Mouse (Mus musculus): Measurements from ENCODE around the gene Pfdn6. TPM values are rescaled to one million over a fixed set of nuclear protein-coding genes. Genes with fewer than 3 reads are reported as not detected.

Gene Pfdn6
- polyA plus RNA-seq, 1 experiment from 2014 or later: 132 TPM

DNA sequence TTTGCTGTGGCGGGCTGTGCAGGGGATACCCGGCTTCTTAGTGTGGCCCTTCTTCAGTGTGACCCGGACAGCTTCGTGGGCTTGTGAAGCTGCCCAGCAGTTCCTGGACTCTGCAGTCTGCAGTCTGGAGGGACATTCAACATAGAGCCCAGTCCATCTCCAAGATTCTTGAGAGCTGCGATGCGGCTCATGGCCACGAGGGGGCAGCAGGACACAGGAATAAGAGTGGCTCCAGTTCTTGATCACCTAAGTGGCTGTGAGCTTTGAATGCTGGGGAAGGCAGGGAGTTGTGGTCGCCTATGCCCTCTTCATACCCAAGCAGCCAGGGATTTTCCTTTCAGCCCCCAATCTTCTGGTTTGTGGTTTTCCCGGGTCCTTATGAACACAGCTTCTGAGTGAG lies 28.3 kb upstream of the Pfdn6 start:
- WGBS: 2% methylated on average over 9 of the region's 9 CpGs
- Histone ChIP-seq H3K9me3 (no peaks in the 10 kb centered on the region), H3K9ac (no peak overlapping the region), H3K4me1 (no peaks in the 10 kb centered on the region), H3K4me2 (no peak overlapping the region), H3K27ac (no peak overlapping the region), H3K36me3 (peaks cover 27% of the 10 kb centered on the region), H3K4me3 (no peak overlapping the region), H3K27me3 (peaks cover 5% of the 10 kb centered on the region; the same call in 1 of the 2 replicates)
- ATAC-seq (ENCODE audit: insufficient number of reproducible peaks, low FRiP score, low TSS enrichment, low read depth): peak; percentile 32; the same call in 1 of the 2 replicates

DNA sequence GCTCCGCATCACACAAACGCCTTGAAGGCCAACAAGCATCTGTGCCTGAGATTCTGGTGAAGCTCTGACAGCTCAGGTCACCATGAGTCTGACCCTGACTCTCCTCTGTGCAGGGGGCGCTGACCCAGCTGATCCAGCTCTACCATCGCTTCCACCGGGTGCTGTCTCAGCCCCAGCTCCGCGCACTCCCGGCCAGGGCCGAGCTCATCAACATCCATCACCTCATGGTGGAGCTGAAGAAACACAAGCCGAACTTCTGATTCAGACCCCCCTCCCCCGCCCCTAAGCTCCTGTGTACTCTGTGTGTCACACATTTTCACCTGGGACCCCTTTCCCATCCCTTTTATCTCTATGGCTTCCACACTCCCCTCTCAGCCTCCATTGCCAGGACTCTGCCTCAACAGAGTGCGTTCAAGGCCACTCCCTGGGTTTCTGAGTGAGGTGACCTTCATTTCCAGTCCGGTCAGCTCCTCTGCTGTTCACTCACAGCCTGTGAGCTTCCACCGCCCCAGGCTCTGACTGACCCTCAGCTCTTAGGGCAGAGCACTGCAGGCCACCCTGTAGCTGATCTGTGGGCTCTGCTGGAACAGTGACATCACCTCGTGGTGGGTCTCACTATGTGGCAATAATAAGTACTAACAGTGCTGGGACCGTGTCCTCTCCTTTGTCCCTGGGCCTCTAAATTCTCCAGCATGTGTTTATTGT lies 25.9 kb upstream of the Pfdn6 start:
- no peak overlapping the region for H3K9ac ChIP-seq
- no peaks in the 10 kb centered on the region for H3K27me3 ChIP-seq
- no peak overlapping the region for H3K27ac ChIP-seq
- no peaks in the 10 kb centered on the region for H3K9me3 ChIP-seq
- no peak overlapping the region for H3K4me3 ChIP-seq
- ATAC-seq (ENCODE audit: insufficient number of reproducible peaks, low FRiP score, low TSS enrichment, low read depth): no peak
- no peak overlapping the region for H3K4me2 ChIP-seq
- no peaks in the 10 kb centered on the region for H3K4me1 ChIP-seq
- 84% methylated on average over 16 of the region's 16 CpGs for WGBS
- peaks cover 52% of the 10 kb centered on the region for H3K36me3 ChIP-seq

- Histone ChIP-seq H3K4me3 (no peak overlapping the region), H3K9me3 (no peaks in the 10 kb centered on the region), H3K4me2 (no peak overlapping the region), H3K27me3 (no peaks in the 10 kb centered on the region), H3K27ac (no peak overlapping the region), H3K4me1 (no peaks in the 10 kb centered on the region), H3K9ac (no peak overlapping the region), H3K36me3 (peaks cover 58% of the 10 kb centered on the region)
- 91% methylated on average over 17 of the region's 17 CpGs for WGBS
- ATAC-seq (ENCODE audit: insufficient number of reproducible peaks, low FRiP score, low TSS enrichment, low read depth): no peak
These were observed 25.1 kb upstream of the Pfdn6 start for GRCm38 (mm10) chr17:33965082-33965845.

GRCm38 (mm10) chr17:33962876-33963275 lies 22.7 kb upstream of the Pfdn6 start:
- Histone ChIP-seq H3K9me3 (no peaks in the 10 kb centered on the region), H3K27ac (no peak overlapping the region), H3K4me3 (no peak overlapping the region), H3K4me1 (0 out of 2 replicates have a peak, but pooled peaks cover 2% of the 10 kb centered on the region), H3K36me3 (peaks cover 82% of the 10 kb centered on the region), H3K4me2 (no peak overlapping the region), H3K27me3 (no peaks in the 10 kb centered on the region), H3K9ac (no peak overlapping the region)
- WGBS: 94% methylated on average over 7 of the region's 7 CpGs
- no peak for ATAC-seq (ENCODE audit: insufficient number of reproducible peaks, low FRiP score, low TSS enrichment, low read depth)

DNA sequence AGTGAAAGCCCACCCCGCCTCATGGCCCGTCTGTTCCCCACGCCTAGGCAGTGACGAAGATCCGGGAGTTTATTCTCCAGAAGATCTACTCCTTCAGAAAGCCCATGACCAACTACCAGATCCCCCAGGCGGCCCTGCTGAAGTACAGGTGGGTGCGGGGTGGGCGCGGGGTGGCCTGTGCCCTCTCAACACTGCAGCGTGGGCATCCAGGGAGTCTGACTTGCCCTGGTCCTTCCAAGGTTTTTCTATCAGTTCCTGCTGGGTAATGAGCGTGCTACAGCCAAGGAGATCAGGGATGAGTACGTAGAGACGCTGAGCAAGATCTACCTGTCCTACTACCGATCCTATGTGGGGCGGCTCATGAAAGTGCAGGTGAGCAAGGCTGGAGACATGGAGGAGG lies 19.8 kb upstream of the Pfdn6 start:
- no peak overlapping the region for H3K9ac ChIP-seq

DNA sequence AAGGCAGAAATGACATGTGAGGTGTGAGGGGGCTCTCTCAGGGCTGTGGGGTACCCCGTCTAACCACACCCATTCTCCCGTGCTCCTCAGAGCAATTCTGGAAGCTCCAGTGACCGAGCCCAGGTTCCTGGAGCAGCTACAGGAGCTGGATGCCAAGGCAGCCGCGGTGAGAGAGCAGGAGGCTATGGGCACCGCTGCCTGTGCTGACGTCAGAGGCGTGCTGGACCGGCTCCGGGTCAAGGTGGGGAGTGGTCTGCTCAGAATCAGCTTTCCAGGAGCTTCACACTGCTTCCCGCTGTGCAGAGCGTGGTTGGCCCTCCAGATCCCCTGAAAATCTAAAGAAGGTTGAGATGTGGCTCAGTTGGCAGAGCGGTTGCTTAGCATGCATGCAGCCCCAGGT lies 19.0 kb upstream of the Pfdn6 start:
- Histone ChIP-seq H3K4me3 (no peak overlapping the region), H3K9me3 (no peaks in the 10 kb centered on the region), H3K4me1 (peaks cover 21% of the 10 kb centered on the region), H3K36me3 (peaks cover 66% of the 10 kb centered on the region), H3K27ac (no peak overlapping the region), H3K4me2 (no peak overlapping the region), H3K9ac (no peak overlapping the region), H3K27me3 (no peaks in the 10 kb centered on the region)
- ATAC-seq (ENCODE audit: insufficient number of reproducible peaks, low FRiP score, low TSS enrichment, low read depth): no peak
- WGBS: 96% methylated on average over 13 of the region's 13 CpGs

More for the DNA sequence above, 19.8 kb upstream of the Pfdn6 start:
- Histone ChIP-seq H3K4me2 (no peak overlapping the region), H3K4me3 (no peak overlapping the region), H3K27ac (no peak overlapping the region), H3K9me3 (no peaks in the 10 kb centered on the region), H3K36me3 (peaks cover 68% of the 10 kb centered on the region), H3K27me3 (no peaks in the 10 kb centered on the region), H3K4me1 (peaks cover 14% of the 10 kb centered on the region)
- ATAC-seq (ENCODE audit: insufficient number of reproducible peaks, low FRiP score, low TSS enrichment, low read depth): no peak
- 93% methylated on average over 15 of the region's 15 CpGs for WGBS

GRCm38 (mm10) chr17:33958451-33958850 lies 18.3 kb upstream of the Pfdn6 start:
- 92% methylated on average over 11 of the region's 11 CpGs for whole genome bisulfite sequencing
- Histone ChIP-seq H3K9ac (no peak overlapping the region), H3K4me1 (peaks cover 27% of the 10 kb centered on the region), H3K4me2 (no peak overlapping the region), H3K4me3 (no peak overlapping the region), H3K36me3 (peaks cover 66% of the 10 kb centered on the region), H3K9me3 (no peaks in the 10 kb centered on the region), H3K27ac (no peak overlapping the region), H3K27me3 (no peaks in the 10 kb centered on the region)
- no peak for ATAC-seq (ENCODE audit: insufficient number of reproducible peaks, low FRiP score, low TSS enrichment, low read depth)

DNA sequence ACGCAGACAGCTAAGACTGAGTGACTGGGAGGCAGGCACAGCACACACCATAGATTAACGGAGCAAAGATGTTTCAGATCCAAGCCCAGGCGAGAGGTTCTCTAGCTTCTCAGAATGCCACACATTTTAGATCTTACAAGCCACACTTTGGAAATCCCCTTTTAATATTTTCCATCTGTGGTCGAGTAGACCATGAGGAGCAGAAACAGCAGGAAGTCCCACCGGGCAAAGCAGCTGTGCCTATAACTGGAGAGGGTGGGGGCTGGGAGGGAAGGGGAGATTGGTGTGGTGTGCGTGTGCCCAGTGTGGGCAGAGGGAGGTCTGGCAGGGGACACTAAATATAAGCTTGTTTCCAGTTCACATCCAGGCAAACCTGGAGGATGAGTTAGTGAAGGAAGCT lies 17.4 kb upstream of the Pfdn6 start:
- ATAC-seq (ENCODE audit: insufficient number of reproducible peaks, low FRiP score, low TSS enrichment, low read depth): no peak
- Histone ChIP-seq H3K27me3 (no peaks in the 10 kb centered on the region), H3K4me1 (peaks cover 37% of the 10 kb centered on the region), H3K4me2 (no peak overlapping the region), H3K9ac (no peak overlapping the region), H3K36me3 (peaks cover 66% of the 10 kb centered on the region), H3K4me3 (no peak overlapping the region), H3K9me3 (no peaks in the 10 kb centered on the region), H3K27ac (no peak overlapping the region)
- WGBS: 45% methylated on average over 6 of the region's 6 CpGs

GRCm38 (mm10) chr17:33956336-33956735 lies 16.2 kb upstream of the Pfdn6 start:
- H3K4me3 ChIP-seq: peak overlapping the region; percentile 82
- no peaks in the 10 kb centered on the region for H3K9me3 ChIP-seq
- H3K4me1 ChIP-seq: peaks cover 49% of the 10 kb centered on the region
- WGBS: 5% methylated on average over 10 of the region's 10 CpGs
- peak overlapping the region; percentile 72 for H3K4me2 ChIP-seq
- peaks cover 66% of the 10 kb centered on the region for H3K36me3 ChIP-seq
- no peak for ATAC-seq (ENCODE audit: insufficient number of reproducible peaks, low FRiP score, low TSS enrichment, low read depth)
- H3K9ac ChIP-seq: peak overlapping the region; percentile 80
- H3K27ac ChIP-seq: peak overlapping the region; percentile 92
- no peaks in the 10 kb centered on the region for H3K27me3 ChIP-seq

DNA sequence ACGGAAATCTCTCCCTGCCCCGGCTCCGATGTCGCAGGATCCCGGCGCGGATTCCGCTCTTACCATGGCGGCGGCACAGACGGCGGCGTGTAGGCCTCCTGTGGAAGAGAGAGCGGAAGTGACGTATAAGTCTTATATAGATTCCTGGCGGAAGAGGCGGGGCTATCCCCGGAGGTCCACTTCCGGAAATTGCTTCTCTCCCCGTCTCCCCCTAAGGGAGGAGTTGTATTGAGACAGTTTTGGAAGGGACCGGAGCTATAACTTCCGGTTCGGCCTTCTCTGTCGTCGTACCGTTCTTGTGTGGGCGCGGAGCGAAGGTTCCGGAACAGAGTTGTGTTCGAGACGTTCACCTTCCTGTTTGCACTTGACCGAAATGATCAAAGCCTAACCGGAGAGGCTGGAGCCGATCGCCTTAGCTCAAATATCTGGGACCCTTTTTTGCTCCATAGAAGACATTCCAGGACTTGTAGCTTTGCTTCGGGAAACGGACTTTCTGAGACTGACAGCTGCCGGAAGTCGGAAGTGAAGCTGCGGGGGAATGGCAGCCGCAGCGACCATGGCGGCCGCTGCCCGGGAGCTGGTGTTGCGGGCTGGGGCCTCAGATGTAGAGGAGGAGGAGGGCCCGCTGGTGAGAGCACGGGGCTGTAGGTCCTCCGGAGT lies 15.5 kb upstream of the Pfdn6 start, which contains the start of the genes Vps52 and Rps18:
Gene Vps52, plus strand, starts transcription at position 258 of the 660 bp plus-strand sequence.
Gene Rps18, minus strand, starts transcription at position 447 of the 660 bp plus-strand sequence.
- peak; percentile 83 for ATAC-seq (ENCODE audit: insufficient number of reproducible peaks, low FRiP score, low TSS enrichment, low read depth)
- peaks cover 55% of the 10 kb centered on the region for H3K4me1 ChIP-seq
- H3K36me3 ChIP-seq: peaks cover 59% of the 10 kb centered on the region
- H3K4me2 ChIP-seq: peak within 1 kb of the TSS; percentile 84
- peak within 1 kb of the TSS; percentile 82 for H3K4me3 ChIP-seq
- no peaks in the 10 kb centered on the region for H3K9me3 ChIP-seq
- peak within 1 kb of the TSS; percentile 95 for H3K9ac ChIP-seq
- under 1% methylated on average over 50 of the region's 50 CpGs for WGBS
- H3K27me3 ChIP-seq: no peaks in the 10 kb centered on the region
- H3K27ac ChIP-seq: peak within 1 kb of the TSS; percentile 94

- H3K9ac ChIP-seq: peak overlapping the region; percentile 95
- peak overlapping the region; percentile 94 for H3K27ac ChIP-seq
- no peaks in the 10 kb centered on the region for H3K9me3 ChIP-seq
- WGBS: under 1% methylated on average over 33 of the region's 33 CpGs
- H3K27me3 ChIP-seq: no peaks in the 10 kb centered on the region
- ATAC-seq (ENCODE audit: insufficient number of reproducible peaks, low FRiP score, low TSS enrichment, low read depth): peak; percentile 2; the same call in 1 of the 2 replicates
- peak overlapping the region; percentile 84 for H3K4me2 ChIP-seq
- H3K4me3 ChIP-seq: peak overlapping the region; percentile 82
- H3K4me1 ChIP-seq: peaks cover 63% of the 10 kb centered on the region
- H3K36me3 ChIP-seq: peaks cover 55% of the 10 kb centered on the region
These were observed 14.8 kb upstream of the Pfdn6 start for GRCm38 (mm10) chr17:33954646-33955554.
